Mouse (Mus musculus) CD4-positive, CD25-positive, alpha-beta regulatory T cell, adult 4 months (primary cell): ENCODE measurements around the gene Spryd3. TPM values are rescaled to one million over a fixed set of nuclear protein-coding genes. Genes with fewer than 3 reads are reported as not detected.
A peak's percentile ranks its signal among the peaks of the same experiment; 100 is the strongest.

Experiments used
- ATAC-seq: one replicate; pipeline ENCODE4 v1.8.0; 2017
- polyA plus RNA-seq, 2 experiments: library from polyadenylated mRNA; unstranded; fragments of 100-300 nt; shearing (Covaris generic); gene quantifications; one replicate each; pipeline ENCODE4 v1.2.1; 2017

Spryd3 gene
- polyA plus RNA-seq, 2 experiments from 2014 or later = 28.8 to 65.3 TPM

- peak; percentile 65 for ATAC-seq
Observed at GRCm38 (mm10) chr15:102146882-102147281, 10.8 kb upstream of the Spryd3 start.

- no peak for ATAC-seq
Observed at GRCm38 (mm10) chr15:102146089-102146488, 10.1 kb upstream of the Spryd3 start.

- ATAC-seq = no peak
Observed at GRCm38 (mm10) chr15:102145330-102145729, 9.3 kb upstream of the Spryd3 start.

- ATAC-seq = no peak
Observed at GRCm38 (mm10) chr15:102144726-102145125, 8.7 kb upstream of the Spryd3 start.

GRCm38 (mm10) chr15:102144274-102144711 is 8.3 kb upstream of the Spryd3 start, which contains the start of gene Igfbp6:
Gene Igfbp6 (plus strand): TSS chr15:102144362.
- ATAC-seq = no peak

- ATAC-seq = no peak
Observed at GRCm38 (mm10) chr15:102142914-102143912, 7.2 kb upstream of the Spryd3 start.

GRCm38 (mm10) chr15:102141120-102141519 is 5.1 kb upstream of the Spryd3 start:
- ATAC-seq = no peak

GRCm38 (mm10) chr15:102135522-102136128 is 409 bp downstream of the Spryd3 start:
- ATAC-seq = no peak

GRCm38 (mm10) chr15:102134709-102135108 is 1.3 kb downstream of the Spryd3 start:
- ATAC-seq = no peak

- ATAC-seq = no peak
Observed at GRCm38 (mm10) chr15:102133314-102133713, 2.7 kb downstream of the Spryd3 start.

- no peak for ATAC-seq
Observed at GRCm38 (mm10) chr15:102126303-102126702, 9.7 kb downstream of the Spryd3 start.

- no peak for ATAC-seq
Observed at GRCm38 (mm10) chr15:102120530-102120929, 15.5 kb downstream of the Spryd3 start.

- ATAC-seq = no peak
Observed at GRCm38 (mm10) chr15:102119831-102120170, 16.2 kb downstream of the Spryd3 start.

- ATAC-seq = no peak
Observed at GRCm38 (mm10) chr15:102119121-102119830, 16.8 kb downstream of the Spryd3 start.

- ATAC-seq = no peak
Observed at GRCm38 (mm10) chr15:102118591-102118990, 17.4 kb downstream of the Spryd3 start.

GRCm38 (mm10) chr15:102117461-102118443 is 18.3 kb downstream of the Spryd3 start:
- no peak for ATAC-seq

GRCm38 (mm10) chr15:102116753-102117415 is 19.1 kb downstream of the Spryd3 start:
- no peak for ATAC-seq

- peak; percentile 96 for ATAC-seq
Observed at GRCm38 (mm10) chr15:102115731-102116231, 20.3 kb downstream of the Spryd3 start.

GRCm38 (mm10) chr15:102114651-102115260 is 21.3 kb downstream of the Spryd3 start:
- no peak for ATAC-seq

- no peak for ATAC-seq
Observed at GRCm38 (mm10) chr15:102113674-102114073, 22.4 kb downstream of the Spryd3 start.
